Mouse (Mus musculus): ENCODE measurements around the gene Gse1. TPM values are rescaled to one million over a fixed set of nuclear protein-coding genes. Genes with fewer than 3 reads are reported as not detected.
"Not testable (repeated sequence)": the region's sequence is repeated elsewhere in the genome, so short reads cannot be mapped to it uniquely, and the experiment has no call there.

Gene Gse1
- total and polyA plus RNA-seq, 2 experiments from 2014 or later: 15.9 to 48.2 TPM

GRCm38 (mm10) chr8:120366840-120367239, 138.6 kb downstream of the Gse1 start:
- no peak overlapping the region for H3K27ac ChIP-seq (ENCODE audit: low read depth, low read length)
- H3K36me3 ChIP-seq (ENCODE audit: insufficient read depth): no peaks in the 10 kb centered on the region
- 76% methylated on average over 6 of the region's 6 CpGs for WGBS
- DNase-seq (no peak), ATAC-seq (no peak)
- H3K4me1 ChIP-seq (ENCODE audit: insufficient read depth): no peaks in the 10 kb centered on the region
- TF ChIP-seq CTCF (IDR thresholded peaks at IDR 0.05; ENCODE audit: low read depth): no peak
- no peak overlapping the region for H3K4me2 ChIP-seq (ENCODE audit: low read depth)
- H3K27me3 ChIP-seq (ENCODE audit: insufficient read depth, low read length): no peaks in the 10 kb centered on the region
- no peaks in the 10 kb centered on the region for H3K9me3 ChIP-seq (ENCODE audit: low read length)
- H3K4me3 ChIP-seq (ENCODE audit: low read depth, low read length): no peak overlapping the region
- no peak overlapping the region for H3K9ac ChIP-seq

GRCm38 (mm10) chr8:120368191-120368590, 139.9 kb downstream of the Gse1 start:
- not testable (repeated sequence) for DNase-seq; H3K27ac ChIP-seq (ENCODE audit: low read depth, low read length); ATAC-seq; H3K36me3 ChIP-seq (ENCODE audit: insufficient read depth); H3K27me3 ChIP-seq (ENCODE audit: insufficient read depth, low read length); H3K4me2 ChIP-seq (ENCODE audit: low read depth); H3K9me3 ChIP-seq (ENCODE audit: low read length); H3K9ac ChIP-seq; H3K4me1 ChIP-seq (ENCODE audit: insufficient read depth); H3K4me3 ChIP-seq (ENCODE audit: low read depth, low read length)
- 58% methylated on average over 1 of the region's 1 CpGs for WGBS

- peak; percentile 37 for TF ChIP-seq CTCF (IDR thresholded peaks at IDR 0.05; ENCODE audit: low read depth)
- DNase-seq (peak; percentile 75), ATAC-seq (peak; percentile 86)
- WGBS: 27% methylated on average over 11 of the region's 11 CpGs
- no peak overlapping the region for H3K27ac ChIP-seq (ENCODE audit: low read depth, low read length)
- no peaks in the 10 kb centered on the region for H3K27me3 ChIP-seq (ENCODE audit: insufficient read depth, low read length)
- no peak overlapping the region for H3K9ac ChIP-seq
- no peaks in the 10 kb centered on the region for H3K36me3 ChIP-seq (ENCODE audit: insufficient read depth)
- H3K9me3 ChIP-seq (ENCODE audit: low read length): no peaks in the 10 kb centered on the region
- H3K4me2 ChIP-seq (ENCODE audit: low read depth): no peak overlapping the region
- H3K4me1 ChIP-seq (ENCODE audit: insufficient read depth): no peaks in the 10 kb centered on the region
- H3K4me3 ChIP-seq (ENCODE audit: low read depth, low read length): no peak overlapping the region
These were observed 140.8 kb downstream of the Gse1 start for GRCm38 (mm10) chr8:120368814-120369649.

GRCm38 (mm10) chr8:120369956-120370355, 141.7 kb downstream of the Gse1 start:
- Histone ChIP-seq H3K9me3 (ENCODE audit: low read length) (no peaks in the 10 kb centered on the region), H3K4me3 (ENCODE audit: low read depth, low read length) (no peak overlapping the region), H3K4me1 (ENCODE audit: insufficient read depth) (no peaks in the 10 kb centered on the region), H3K27ac (ENCODE audit: low read depth, low read length) (no peak overlapping the region), H3K36me3 (ENCODE audit: insufficient read depth) (no peaks in the 10 kb centered on the region), H3K4me2 (ENCODE audit: low read depth) (no peak overlapping the region), H3K27me3 (ENCODE audit: insufficient read depth, low read length) (no peaks in the 10 kb centered on the region), H3K9ac (no peak overlapping the region)
- ATAC-seq: no peak
- WGBS: 70% methylated on average over 7 of the region's 7 CpGs
- DNase-seq: no peak
- no peak for TF ChIP-seq CTCF (IDR thresholded peaks at IDR 0.05; ENCODE audit: low read depth)

- DNase-seq (no peak), ATAC-seq (no peak)
- H3K9ac ChIP-seq: no peak overlapping the region
- no peaks in the 10 kb centered on the region for H3K36me3 ChIP-seq (ENCODE audit: insufficient read depth)
- H3K9me3 ChIP-seq (ENCODE audit: low read length): no peaks in the 10 kb centered on the region
- H3K4me3 ChIP-seq (ENCODE audit: low read depth, low read length): no peak overlapping the region
- no peaks in the 10 kb centered on the region for H3K4me1 ChIP-seq (ENCODE audit: insufficient read depth)
- no peak overlapping the region for H3K4me2 ChIP-seq (ENCODE audit: low read depth)
- no peak overlapping the region for H3K27ac ChIP-seq (ENCODE audit: low read depth, low read length)
- no peaks in the 10 kb centered on the region for H3K27me3 ChIP-seq (ENCODE audit: insufficient read depth, low read length)
- 65% methylated on average over 4 of the region's 4 CpGs for WGBS
- TF ChIP-seq CTCF (IDR thresholded peaks at IDR 0.05; ENCODE audit: low read depth): peak; percentile 29
These were observed 142.2 kb downstream of the Gse1 start for GRCm38 (mm10) chr8:120370461-120370860.

GRCm38 (mm10) chr8:120371146-120371545, 142.9 kb downstream of the Gse1 start:
- Histone ChIP-seq H3K4me2 (ENCODE audit: low read depth) (no peak overlapping the region), H3K27me3 (ENCODE audit: insufficient read depth, low read length) (no peaks in the 10 kb centered on the region), H3K4me1 (ENCODE audit: insufficient read depth) (no peaks in the 10 kb centered on the region), H3K9ac (no peak overlapping the region), H3K27ac (ENCODE audit: low read depth, low read length) (no peak overlapping the region), H3K36me3 (ENCODE audit: insufficient read depth) (no peaks in the 10 kb centered on the region), H3K4me3 (ENCODE audit: low read depth, low read length) (no peak overlapping the region), H3K9me3 (ENCODE audit: low read length) (no peaks in the 10 kb centered on the region)
- no peak for TF ChIP-seq CTCF (IDR thresholded peaks at IDR 0.05; ENCODE audit: low read depth)
- DNase-seq (no peak), ATAC-seq (no peak)
- 80% methylated on average over 5 of the region's 5 CpGs for WGBS

GRCm38 (mm10) chr8:120371725-120372457, 143.6 kb downstream of the Gse1 start:
- WGBS: 80% methylated on average over 8 of the region's 8 CpGs
- H3K9me3 ChIP-seq (ENCODE audit: low read length): no peaks in the 10 kb centered on the region
- H3K9ac ChIP-seq: no peak overlapping the region
- ATAC-seq: no peak
- DNase-seq: no peak
- no peaks in the 10 kb centered on the region for H3K36me3 ChIP-seq (ENCODE audit: insufficient read depth)
- H3K4me3 ChIP-seq (ENCODE audit: low read depth, low read length): no peak overlapping the region
- no peaks in the 10 kb centered on the region for H3K27me3 ChIP-seq (ENCODE audit: insufficient read depth, low read length)
- H3K27ac ChIP-seq (ENCODE audit: low read depth, low read length): no peak overlapping the region
- no peak overlapping the region for H3K4me2 ChIP-seq (ENCODE audit: low read depth)
- no peak for TF ChIP-seq CTCF (IDR thresholded peaks at IDR 0.05; ENCODE audit: low read depth)
- no peaks in the 10 kb centered on the region for H3K4me1 ChIP-seq (ENCODE audit: insufficient read depth)
